Mouse (Mus musculus) liver, adult 2 months (tissue): ENCODE measurements around the gene Sycn.

Source experiments
- CTCF ChIP-seq: fragments of 200-500 bp; IDR thresholded peaks from 2 replicates; pipeline ENCODE4 v1.5.1; 2011; ENCODE audit warnings: low read depth, low read length, control low read depth
- POLR2A ChIP-seq: fragments of 200-500 bp; IDR thresholded peaks from 2 replicates; pipeline ENCODE4 v1.6.1; 2011; ENCODE audit warnings: low read length, control low read depth; ENCODE audit not compliant: insufficient read depth; ENCODE audit errors: extremely low read depth

DNA sequence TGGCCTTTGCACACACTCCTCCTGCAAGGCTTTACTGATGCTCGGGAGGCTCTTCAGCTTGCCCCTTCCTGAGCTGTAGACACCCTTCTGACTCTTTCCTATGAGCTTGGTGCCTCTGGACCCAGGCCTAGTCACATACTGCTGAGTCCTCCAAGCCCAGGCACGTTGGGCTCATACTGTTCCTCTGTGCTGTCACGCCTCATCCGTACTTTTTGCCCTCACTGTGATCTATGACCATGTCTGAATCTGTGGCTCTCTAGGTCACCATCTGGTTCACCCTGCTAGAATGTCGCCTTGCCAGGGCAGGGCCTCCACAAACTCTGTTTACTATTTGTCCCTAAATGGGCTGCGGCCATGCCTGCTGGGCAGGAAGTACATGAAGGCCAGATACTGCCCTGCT lies 12.4 kb downstream of the Sycn start:
- TF ChIP-seq CTCF: no peak
- no peak for TF ChIP-seq POLR2A
